Mouse (Mus musculus) cerebellum, adult 2 months (tissue): Measurements from ENCODE around the gene Jph4.

Experiments
- CTCF ChIP-seq: fragments of 200-500 bp; IDR thresholded peaks from 2 replicates; pipeline ENCODE4 v1.5.1; 2011; ENCODE audit warnings: low read depth, mild to moderate bottlenecking, control low read depth, low read length, moderate library complexity, borderline replicate concordance; ENCODE audit not compliant: insufficient read depth
- POLR2A ChIP-seq: fragments of 200-500 bp; IDR thresholded peaks from 2 replicates; pipeline ENCODE4 v1.6.1; 2011; ENCODE audit warnings: low read length, control low read depth, borderline replicate concordance; ENCODE audit not compliant: insufficient read depth

- TF ChIP-seq CTCF (no peak), POLR2A (no peak)
Observed at GRCm38 (mm10) chr14:55091209-55091865, 25.4 kb downstream of the Jph4 start.
